Mouse (Mus musculus) forebrain, embryonic 16.5 days (tissue): Measurements from ENCODE around the gene Eif4g1. TPM values are rescaled to one million over a fixed set of nuclear protein-coding genes. Genes with fewer than 3 reads are reported as not detected.

Experiments used
- ATAC-seq: fragments of 200-750 bp; cut with Nextera tagmentation; 2 replicates; pipeline ENCODE4 v1.8.0; 2017; ENCODE audit warnings: mild to moderate bottlenecking, moderate library complexity
- H3K27ac ChIP-seq: fragments of 300-500 bp; sonication (generic); 2 replicates; pipeline ENCODE4 v1.5.1; 2014; ENCODE audit warnings: low read length, control low read depth
- H3K27me3 ChIP-seq: fragments of 300-500 bp; sonication (generic); replicated peaks from 2 replicates; pipeline ENCODE4 v1.6.1; 2014; ENCODE audit warnings: low read length; ENCODE audit not compliant: control insufficient read depth, insufficient read depth
- H3K36me3 ChIP-seq: fragments of 300-500 bp; sonication (generic); 2 replicates; pipeline ENCODE4 v1.6.1; 2014; ENCODE audit not compliant: control insufficient read depth, insufficient read depth
- H3K4me1 ChIP-seq: fragments of 300-500 bp; sonication (generic); replicated peaks from 2 replicates; pipeline ENCODE4 v1.6.1; 2014; ENCODE audit warnings: low read length; ENCODE audit not compliant: control insufficient read depth, insufficient read depth
- H3K4me2 ChIP-seq: fragments of 300-500 bp; sonication (generic); 2 replicates; pipeline ENCODE4 v1.6.1; 2014; ENCODE audit warnings: mild to moderate bottlenecking, low read length, control low read depth
- H3K4me3 ChIP-seq: fragments of 300-500 bp; sonication (generic); replicated peaks from 2 replicates; pipeline ENCODE4 v1.5.1; 2014; ENCODE audit warnings: mild to moderate bottlenecking, low read length, control low read depth
- H3K9ac ChIP-seq: fragments of 300-500 bp; sonication (generic); replicated peaks from 2 replicates; pipeline ENCODE4 v1.6.1; 2014; ENCODE audit warnings: low read depth, low read length, control low read depth
- H3K9me3 ChIP-seq: fragments of 300-500 bp; sonication (generic); 2 replicates; pipeline ENCODE4 v1.6.1; 2016; ENCODE audit warnings: low read length; ENCODE audit not compliant: control insufficient read depth
- WGBS: fragments of 180-500 bp; shearing (Covaris S2); extraction: QIAGEN DNeasy Blood & Tissue Kit; methylation state at CpG from one replicate; pipeline ENCODE4 v1.1.7; 2014; 5-methylcytosine and 5-hydroxymethylcytosine counted together
- polyA plus RNA-seq: library from polyadenylated mRNA; unstranded; fragments of >200 nt; fragmentation: Nextera tagmentation; extraction: Ambion mirVana; gene quantifications from 2 replicates; pipeline ENCODE4 v1.2.1, GENCODE M21; 2015

The Eif4g1 gene
- polyA plus RNA-seq, 1 experiment from 2014 or later = 142 TPM

GRCm38 (mm10) chr16:20629731-20630634, 38.1 kb upstream of the Eif4g1 start, which contains the start of gene Ece2:
Ece2 (plus strand) TSS chr16:20629828.
- Histone ChIP-seq H3K27me3 (no peaks in the 10 kb centered on the region), H3K27ac (peak within 1 kb of the TSS; percentile 65)
- 6% methylated on average over 48 of the region's 54 CpGs for WGBS

GRCm38 (mm10) chr16:20637410-20637809, 30.7 kb upstream of the Eif4g1 start:
- H3K9ac ChIP-seq = no peak overlapping the region
- no peak overlapping the region for H3K4me3 ChIP-seq
- ATAC-seq = no peak
- H3K4me1 ChIP-seq = peaks cover 17% of the 10 kb centered on the region
- H3K9me3 ChIP-seq = no peaks in the 10 kb centered on the region
- H3K36me3 ChIP-seq = no peaks in the 10 kb centered on the region
- WGBS = 87% methylated on average over 8 of the region's 8 CpGs
- no peak overlapping the region for H3K4me2 ChIP-seq
- no peaks in the 10 kb centered on the region for H3K27me3 ChIP-seq
- no peak overlapping the region for H3K27ac ChIP-seq

More at GRCm38 (mm10) chr16:20629731-20630634, 38.1 kb upstream of the Eif4g1 start, which contains the start of gene Ece2:
- peak within 1 kb of the TSS; percentile 90 for H3K4me2 ChIP-seq
- H3K36me3 ChIP-seq = no peaks in the 10 kb centered on the region
- H3K9ac ChIP-seq = peak within 1 kb of the TSS; percentile 72
- H3K4me3 ChIP-seq = peak within 1 kb of the TSS; percentile 65
- peak; percentile 45 for ATAC-seq
- H3K9me3 ChIP-seq = no peaks in the 10 kb centered on the region
- H3K4me1 ChIP-seq = peaks cover 23% of the 10 kb centered on the region

GRCm38 (mm10) chr16:20638367-20638766, 29.7 kb upstream of the Eif4g1 start:
- H3K4me2 ChIP-seq = peak overlapping the region; percentile 31

GRCm38 (mm10) chr16:20642161-20642560, 26.0 kb upstream of the Eif4g1 start:
- no peak overlapping the region for H3K4me2 ChIP-seq
- no peak overlapping the region for H3K9ac ChIP-seq
- no peak overlapping the region for H3K27ac ChIP-seq
- WGBS = 6% methylated on average over 8 of the region's 8 CpGs
- ATAC-seq = peak; percentile 62
- H3K27me3 ChIP-seq = no peaks in the 10 kb centered on the region
- peaks cover 17% of the 10 kb centered on the region for H3K4me1 ChIP-seq
- H3K36me3 ChIP-seq = no peaks in the 10 kb centered on the region
- H3K4me3 ChIP-seq = no peak overlapping the region
- no peaks in the 10 kb centered on the region for H3K9me3 ChIP-seq

More at GRCm38 (mm10) chr16:20638367-20638766, 29.7 kb upstream of the Eif4g1 start:
- no peaks in the 10 kb centered on the region for H3K36me3 ChIP-seq
- peaks cover 17% of the 10 kb centered on the region for H3K4me1 ChIP-seq
- 37% methylated on average over 8 of the region's 8 CpGs for WGBS
- no peaks in the 10 kb centered on the region for H3K27me3 ChIP-seq
- H3K9me3 ChIP-seq = no peaks in the 10 kb centered on the region
- peak overlapping the region; percentile 20 for H3K27ac ChIP-seq
- peak overlapping the region; percentile 26 for H3K9ac ChIP-seq
- peak; percentile 88 for ATAC-seq
- peak overlapping the region; percentile 3; the same call in 1 of the 2 replicates for H3K4me3 ChIP-seq

GRCm38 (mm10) chr16:20643911-20644310, 24.2 kb upstream of the Eif4g1 start:
- no peaks in the 10 kb centered on the region for H3K9me3 ChIP-seq
- 93% methylated on average over 7 of the region's 7 CpGs for WGBS
- H3K4me3 ChIP-seq = no peak overlapping the region
- peaks cover 5% of the 10 kb centered on the region for H3K4me1 ChIP-seq
- H3K27me3 ChIP-seq = no peaks in the 10 kb centered on the region
- no peak overlapping the region for H3K27ac ChIP-seq
- no peak overlapping the region for H3K4me2 ChIP-seq
- no peak overlapping the region for H3K9ac ChIP-seq
- H3K36me3 ChIP-seq = no peaks in the 10 kb centered on the region
- no peak for ATAC-seq

DNA sequence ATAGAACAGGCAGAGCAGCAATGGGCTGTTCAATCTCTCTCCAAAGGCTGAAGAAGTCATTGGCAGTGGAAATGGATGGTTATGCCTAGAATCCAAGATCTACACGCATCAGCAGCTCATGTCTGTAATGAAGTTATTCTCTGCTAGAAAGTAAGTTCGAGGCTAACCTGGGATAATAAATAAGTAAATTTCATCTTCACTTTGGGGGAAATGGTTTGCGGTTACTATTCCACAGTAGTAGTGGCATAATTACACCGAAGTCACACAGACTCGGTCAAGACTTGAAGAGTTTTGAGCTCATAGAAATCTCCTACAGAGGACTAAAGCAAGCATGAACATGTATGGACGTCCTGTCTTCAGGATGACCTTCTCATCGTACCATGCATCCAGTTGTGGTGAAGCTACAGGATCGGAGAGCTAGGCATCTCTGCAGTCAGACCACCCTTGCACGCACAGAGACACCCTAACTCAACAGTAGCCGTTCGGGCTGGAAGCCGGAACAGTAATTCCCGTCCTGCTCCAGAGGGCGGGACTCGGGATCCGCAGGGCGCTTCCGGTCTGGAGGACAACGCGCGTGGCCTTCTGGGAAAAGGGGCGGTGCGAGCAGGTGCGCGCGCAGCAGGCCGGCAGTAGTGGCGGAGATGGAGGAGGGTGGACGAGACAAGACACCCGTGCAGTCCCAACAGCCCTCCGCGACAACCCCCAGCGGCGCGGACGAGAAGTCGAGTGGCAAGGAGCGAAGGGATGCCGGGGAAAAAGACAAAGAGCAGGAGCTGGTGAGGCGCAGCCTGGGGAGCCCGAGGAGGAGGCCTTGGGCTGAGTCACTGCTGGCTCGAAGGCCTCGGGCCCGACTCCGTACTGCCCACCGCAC, 16.8 kb upstream of the Eif4g1 start, which contains the start of gene Psmd2:
Gene Psmd2, plus strand, starts transcription at position 577 of the 871 bp plus-strand sequence.
- H3K9me3 ChIP-seq = no peaks in the 10 kb centered on the region
- peak; percentile 97 for ATAC-seq
- peak within 1 kb of the TSS; percentile 83 for H3K27ac ChIP-seq
- H3K4me2 ChIP-seq = peak within 1 kb of the TSS; percentile 99
- H3K4me3 ChIP-seq = peak within 1 kb of the TSS; percentile 86
- 3% methylated on average over 42 of the region's 46 CpGs for WGBS
- H3K9ac ChIP-seq = peak within 1 kb of the TSS; percentile 90
- peaks cover 12% of the 10 kb centered on the region for H3K36me3 ChIP-seq
- H3K4me1 ChIP-seq = peaks cover 18% of the 10 kb centered on the region
- H3K27me3 ChIP-seq = no peaks in the 10 kb centered on the region

DNA sequence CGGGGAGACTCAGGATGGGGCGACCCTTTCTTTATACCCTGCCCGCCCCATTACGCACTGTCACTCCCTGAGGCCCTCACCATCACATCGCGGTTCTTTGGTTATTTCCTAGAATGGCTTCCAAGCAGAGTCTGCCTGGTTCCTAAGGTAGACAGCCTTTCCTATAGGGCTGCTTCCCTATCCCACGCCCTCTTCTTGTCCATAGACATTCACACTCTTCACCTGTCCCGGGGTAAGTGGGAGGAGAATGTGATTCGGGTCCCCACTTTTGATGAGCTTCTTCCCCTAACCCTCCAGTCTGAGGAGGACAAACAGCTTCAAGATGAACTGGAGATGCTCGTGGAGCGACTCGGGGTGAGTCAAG, 16.2 kb upstream of the Eif4g1 start:
- Histone ChIP-seq H3K27me3 (no peaks in the 10 kb centered on the region), H3K9me3 (no peaks in the 10 kb centered on the region), H3K27ac (peak overlapping the region; percentile 83; the same call in 1 of the 2 replicates), H3K9ac (peak overlapping the region; percentile 90), H3K4me3 (peak overlapping the region; percentile 86), H3K36me3 (peaks cover 17% of the 10 kb centered on the region), H3K4me1 (peaks cover 18% of the 10 kb centered on the region), H3K4me2 (peak overlapping the region; percentile 99)
- no peak for ATAC-seq
- WGBS = 9% methylated on average over 12 of the region's 12 CpGs

GRCm38 (mm10) chr16:20653315-20653714, 14.8 kb upstream of the Eif4g1 start:
- Histone ChIP-seq H3K4me3 (no peak overlapping the region), H3K4me1 (peaks cover 18% of the 10 kb centered on the region), H3K27ac (no peak overlapping the region), H3K9me3 (no peaks in the 10 kb centered on the region), H3K4me2 (no peak overlapping the region), H3K27me3 (no peaks in the 10 kb centered on the region), H3K36me3 (peaks cover 30% of the 10 kb centered on the region), H3K9ac (no peak overlapping the region)
- WGBS = 32% methylated on average over 2 of the region's 2 CpGs
- no peak for ATAC-seq

DNA sequence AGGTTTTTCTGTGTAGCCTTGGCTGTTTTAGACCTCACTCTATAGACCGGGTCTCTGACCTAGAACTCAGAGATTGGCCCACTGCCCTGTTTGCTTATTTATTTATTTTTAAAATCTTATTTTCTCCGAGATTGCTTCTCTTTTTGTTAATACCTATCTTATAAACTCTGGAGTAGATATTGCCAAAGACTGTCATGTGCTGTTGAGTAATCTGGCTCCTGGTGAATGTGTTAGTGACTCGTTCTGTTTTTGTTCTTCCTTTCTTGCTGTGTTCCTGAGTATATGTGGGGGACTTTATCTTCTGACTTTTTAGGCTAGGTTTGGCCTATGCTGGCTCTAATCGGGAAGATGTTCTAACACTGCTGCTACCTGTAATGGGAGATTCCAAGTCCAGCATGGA, 10.5 kb upstream of the Eif4g1 start:
- Histone ChIP-seq H3K9ac (no peak overlapping the region), H3K4me2 (no peak overlapping the region), H3K36me3 (peaks cover 49% of the 10 kb centered on the region), H3K4me3 (no peak overlapping the region), H3K27ac (no peak overlapping the region), H3K4me1 (peaks cover 6% of the 10 kb centered on the region), H3K27me3 (no peaks in the 10 kb centered on the region), H3K9me3 (no peaks in the 10 kb centered on the region)
- WGBS = 96% methylated on average over 4 of the region's 4 CpGs
- ATAC-seq = no peak
